Mouse (Mus musculus): ENCODE measurements around the gene Ppl.
A peak's percentile ranks its signal among the peaks of the same experiment; 100 is the strongest.

Gene Ppl

GRCm38 (mm10) chr16:5123476-5123875 is 8.7 kb downstream of the Ppl start:
- no peak for DNase-seq (ENCODE audit: low read depth, low spot score)

DNA sequence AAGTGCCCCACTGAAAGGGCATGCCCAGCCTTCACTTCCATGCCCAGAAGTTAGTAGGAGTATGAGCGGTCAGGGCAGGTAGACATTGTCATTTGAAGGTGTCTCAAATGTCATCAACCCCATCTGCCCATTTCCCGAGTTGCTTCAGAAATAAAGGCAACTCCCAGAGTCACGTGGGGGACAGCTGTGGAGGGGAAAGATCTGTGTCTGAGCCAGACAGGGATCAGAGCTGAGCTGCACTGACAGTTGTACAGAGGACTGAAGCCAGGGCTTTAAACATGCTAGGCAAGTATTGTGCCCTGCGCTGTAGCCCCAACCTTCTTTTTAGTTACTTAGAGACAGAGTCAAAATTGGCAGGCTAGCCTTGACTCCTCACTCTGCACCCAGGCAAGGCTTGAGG is 12.4 kb downstream of the Ppl start:
- no peak for DNase-seq (ENCODE audit: low read depth, low spot score)

- DNase-seq (ENCODE audit: low read depth, low spot score), result no peak
These were observed 12.8 kb downstream of the Ppl start for GRCm38 (mm10) chr16:5119385-5119784.

GRCm38 (mm10) chr16:5113582-5113981 is 18.6 kb downstream of the Ppl start:
- DNase-seq (ENCODE audit: low read depth, low spot score), result no peak

DNA sequence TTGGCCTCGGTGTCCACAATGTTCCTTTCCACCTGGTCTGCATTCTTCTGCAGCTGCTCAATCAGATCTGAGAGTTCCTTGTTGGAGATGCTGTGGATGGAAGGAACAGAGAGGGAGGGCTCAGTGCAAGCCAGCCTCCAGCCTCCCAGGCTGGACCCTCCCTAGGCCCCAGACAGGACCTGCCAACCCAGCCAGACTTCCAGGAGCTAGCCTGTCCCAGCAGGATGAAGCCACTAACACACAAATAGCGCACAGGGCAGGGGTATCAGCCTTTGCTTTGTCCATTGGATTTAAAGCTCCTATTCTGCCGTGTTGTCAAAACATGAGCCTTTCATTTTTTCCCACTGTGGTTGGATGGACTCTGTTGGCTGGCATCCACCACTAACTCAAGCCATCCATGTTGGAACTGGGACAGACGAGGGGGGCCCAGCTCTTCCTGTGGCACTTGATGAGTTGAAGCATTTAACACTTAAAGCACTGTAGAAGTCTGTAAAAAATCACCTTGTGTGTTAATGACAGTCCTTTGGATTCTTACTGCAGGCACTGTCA is 19.1 kb downstream of the Ppl start:
- no peak for DNase-seq (ENCODE audit: low read depth, low spot score)

- no peak for DNase-seq (ENCODE audit: low read depth, low spot score)
These were observed 21.2 kb downstream of the Ppl start for GRCm38 (mm10) chr16:5111021-5111420.

DNA sequence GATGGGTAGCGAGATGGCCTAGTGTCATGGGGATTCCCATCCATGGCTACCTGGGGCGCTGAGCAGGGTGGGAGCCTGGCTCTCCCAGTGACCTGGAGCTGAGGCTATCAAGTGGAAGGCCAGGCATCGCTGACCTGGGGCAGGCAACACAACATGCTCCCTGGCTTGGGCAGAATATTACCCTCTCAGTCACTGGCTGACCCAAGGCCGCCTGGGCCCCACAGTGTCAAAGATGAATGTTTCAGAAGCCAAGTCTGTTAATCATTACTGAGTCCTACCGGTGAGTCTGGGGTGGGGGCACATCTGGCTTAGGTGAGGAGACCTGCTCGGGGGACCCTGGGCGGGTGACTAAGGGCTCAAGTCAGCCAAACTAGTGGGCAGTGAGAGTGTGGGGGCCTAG is 22.3 kb downstream of the Ppl start:
- no peak for DNase-seq (ENCODE audit: low read depth, low spot score)

GRCm38 (mm10) chr16:5101000-5101399 is 31.2 kb downstream of the Ppl start:
- no peak for DNase-seq (ENCODE audit: low read depth, low spot score)

GRCm38 (mm10) chr16:5096504-5096903 is 35.7 kb downstream of the Ppl start:
- no peak for DNase-seq (ENCODE audit: low read depth, low spot score)

GRCm38 (mm10) chr16:5093285-5093684 is 38.9 kb downstream of the Ppl start:
- DNase-seq (ENCODE audit: low read depth, low spot score), result no peak

DNA sequence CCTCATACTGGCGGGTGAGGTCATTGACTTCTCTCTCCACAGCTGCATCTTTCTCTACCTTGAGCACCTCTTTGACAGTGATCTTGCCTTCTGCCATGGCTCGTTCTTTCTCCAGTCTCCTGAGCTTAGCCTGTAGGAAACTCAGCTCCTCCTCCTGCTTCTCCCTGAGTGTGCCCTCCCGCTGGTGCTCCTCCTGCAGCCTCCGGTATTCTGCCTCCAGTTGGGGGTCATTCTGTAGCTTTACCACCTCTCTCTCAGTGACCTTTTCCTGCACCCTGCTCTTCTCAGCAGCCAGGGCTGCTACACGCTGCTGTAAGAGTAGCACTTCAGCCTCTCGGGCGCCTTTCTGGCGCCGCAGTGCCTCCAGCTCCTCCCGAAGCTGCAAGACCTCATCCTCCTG is 43.2 kb downstream of the Ppl start:
- DNase-seq (ENCODE audit: low read depth, low spot score), result no peak

GRCm38 (mm10) chr16:5086179-5086578 is 46.0 kb downstream of the Ppl start:
- no peak for DNase-seq (ENCODE audit: low read depth, low spot score)

GRCm38 (mm10) chr16:5085196-5085595 is 47.0 kb downstream of the Ppl start:
- no peak for DNase-seq (ENCODE audit: low read depth, low spot score)

- DNase-seq (ENCODE audit: low read depth, low spot score), result no peak
These were observed 57.9 kb downstream of the Ppl start for GRCm38 (mm10) chr16:5074341-5074740.

DNA sequence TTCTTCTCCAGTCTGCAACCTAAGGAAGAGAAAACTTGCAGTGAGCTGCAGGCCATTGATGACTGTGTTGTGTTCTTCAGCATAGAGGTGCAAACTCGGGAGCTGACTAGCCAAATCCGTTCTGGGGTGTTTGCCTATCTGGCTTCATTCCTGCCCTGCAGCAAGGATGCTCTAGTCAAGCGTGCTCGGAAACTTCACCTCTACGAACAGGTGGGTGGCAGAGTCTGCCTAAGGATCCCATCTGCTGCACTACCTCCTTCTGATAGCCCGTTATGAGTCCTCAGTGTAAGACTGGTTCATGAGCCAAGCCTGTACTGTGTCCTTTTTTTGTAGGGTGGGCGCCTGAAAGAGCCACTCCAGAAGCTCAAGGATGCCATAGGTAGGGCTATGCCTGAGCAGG is 60.2 kb downstream of the Ppl start:
- no peak for DNase-seq (ENCODE audit: low read depth, low spot score)

- DNase-seq (ENCODE audit: low read depth, low spot score), result no peak
These were observed 61.9 kb downstream of the Ppl start for GRCm38 (mm10) chr16:5070321-5070720.

DNA sequence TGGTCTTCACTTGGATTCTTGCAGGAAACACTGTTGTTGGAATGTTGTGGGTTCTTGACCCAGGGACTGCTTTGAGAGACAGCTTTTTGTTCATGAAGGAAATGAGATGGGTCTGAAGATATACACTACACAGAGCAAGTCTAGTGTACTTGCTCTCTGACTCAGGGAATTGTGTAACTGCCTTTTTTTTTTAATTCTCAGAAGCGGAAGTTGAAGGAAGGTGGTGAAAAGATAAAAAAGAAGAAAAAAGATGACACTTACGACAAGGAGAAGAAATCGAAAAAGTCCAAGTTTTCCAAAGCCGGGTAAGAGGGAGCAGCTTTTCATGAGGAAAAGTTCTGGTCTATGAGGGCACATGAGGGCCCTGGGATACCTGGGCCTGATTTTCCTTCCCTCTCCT is 68.7 kb downstream of the Ppl start:
- DNase-seq (ENCODE audit: low read depth, low spot score), result no peak

DNA sequence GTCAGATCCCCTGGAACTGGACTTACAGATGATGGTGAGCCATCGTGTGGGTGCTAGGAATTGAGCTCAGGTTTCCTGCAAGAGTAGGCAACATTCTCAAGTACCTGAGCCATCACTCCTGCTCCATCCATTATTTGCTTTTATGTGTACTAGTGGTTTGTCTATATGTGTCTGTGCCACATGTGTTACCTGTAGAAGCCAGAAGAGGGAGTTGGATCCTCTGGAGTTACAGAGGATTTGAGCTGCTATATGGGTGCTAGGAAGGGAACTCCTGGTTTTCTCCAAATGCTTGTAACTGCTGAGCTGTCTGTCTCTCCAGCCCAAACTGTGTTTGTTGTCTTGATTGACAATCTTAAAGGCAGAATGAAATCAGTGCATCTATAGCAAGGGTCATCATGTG is 74.1 kb downstream of the Ppl start:
- no peak for DNase-seq (ENCODE audit: low read depth, low spot score)

DNA sequence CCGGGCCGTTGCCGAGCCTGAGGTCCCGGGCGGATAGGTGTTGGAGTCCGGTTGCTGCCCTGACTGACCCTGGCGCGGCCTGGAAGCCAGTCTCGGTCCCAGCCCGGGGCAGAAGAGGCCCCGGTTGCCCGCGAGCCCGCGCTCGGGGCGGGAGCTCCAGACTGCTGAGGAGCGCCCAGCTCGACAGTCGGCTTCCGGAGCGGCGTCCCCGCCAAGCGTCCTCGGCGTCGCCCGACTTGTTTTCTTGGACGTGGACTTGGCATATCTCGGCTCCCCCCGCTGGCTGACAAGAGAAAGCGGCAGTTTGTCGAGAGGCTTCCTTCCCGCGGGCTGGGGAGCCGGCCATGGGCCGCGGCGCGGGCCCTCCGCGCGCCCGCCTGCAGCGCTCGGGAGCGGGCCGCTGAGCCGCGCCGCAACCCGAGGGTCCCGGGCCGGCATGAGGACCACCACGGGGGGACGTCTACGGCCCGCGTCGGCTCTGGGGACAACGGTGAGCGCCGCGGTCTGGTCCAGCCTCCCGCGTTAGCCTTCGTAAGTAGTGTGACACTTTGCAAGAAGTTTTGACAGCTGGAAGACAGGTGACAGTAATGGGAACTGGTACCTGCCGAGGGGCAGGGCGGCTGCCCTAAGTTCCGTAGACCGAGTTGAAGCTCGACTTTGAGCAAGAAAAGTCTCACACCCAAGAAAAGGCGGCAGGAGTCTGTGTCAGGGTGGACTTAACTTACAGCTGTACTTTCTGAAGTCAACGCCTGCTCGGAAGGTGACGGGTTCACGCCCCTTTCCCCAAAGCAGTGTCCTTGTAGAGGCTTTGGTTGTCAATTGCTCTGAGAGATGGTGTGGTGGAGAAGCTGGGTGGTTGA is 81.7 kb downstream of the Ppl start:
- peak; percentile 51 for DNase-seq (ENCODE audit: low read depth, low spot score)

DNA sequence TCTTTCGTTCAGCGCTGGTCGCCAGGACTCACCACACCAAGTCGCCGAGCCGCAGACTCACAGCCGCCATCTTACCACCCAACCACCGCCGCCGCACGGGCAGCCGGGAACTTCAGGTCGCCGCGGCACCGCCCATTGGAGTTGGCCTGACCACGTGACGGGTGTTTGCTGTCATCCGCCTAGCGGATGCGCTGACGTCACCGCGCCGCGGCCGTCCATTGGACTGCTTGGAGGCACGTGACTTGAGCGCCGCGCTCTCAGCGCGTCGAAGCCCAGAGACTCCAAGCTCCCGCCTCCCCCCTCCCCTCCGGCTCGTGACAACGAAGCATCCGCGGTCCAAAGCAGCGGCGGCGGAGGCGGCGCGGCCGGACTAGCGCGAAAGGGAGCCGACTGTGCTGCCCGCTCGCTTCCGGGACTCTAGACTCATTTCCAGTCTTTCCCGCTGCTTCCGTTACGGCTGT is 82.4 kb downstream of the Ppl start, which contains the start of the genes Glyr1 and Ubn1:
Gene Glyr1, minus strand, starts transcription at position 90 of the 461 bp plus-strand sequence.
Gene Ubn1, plus strand, starts transcription at position 284 of the 461 bp plus-strand sequence.
- DNase-seq (ENCODE audit: low read depth, low spot score), result peak; percentile 98

- peak; percentile 27 for DNase-seq (ENCODE audit: low read depth, low spot score)
These were observed 82.9 kb downstream of the Ppl start for GRCm38 (mm10) chr16:5049182-5049773.

- DNase-seq (ENCODE audit: low read depth, low spot score), result no peak
These were observed 86.9 kb downstream of the Ppl start for GRCm38 (mm10) chr16:5045322-5045721.

Data from c-Kit-negative CD71-positive TER-119-positive erythroid progenitor cells, embryonic 14.5 days (primary cell).